Mouse (Mus musculus) lung, postnatal 0 days (tissue): Measurements from ENCODE around the gene Clstn2.

ENCODE experiments used
- CTCF ChIP-seq: IDR thresholded peaks from 2 replicates; pipeline ENCODE4 v1.5.1; 2016; ENCODE audit warnings: antibody characterized with exemption, mild to moderate bottlenecking
- EP300 ChIP-seq: IDR thresholded peaks from 2 replicates; pipeline ENCODE4 v1.6.1; 2016; ENCODE audit warnings: antibody characterized with exemption, mild to moderate bottlenecking, control low read depth

- TF ChIP-seq CTCF, result no peak
- TF ChIP-seq EP300, result no peak
Measured at GRCm38 (mm10) chr9:97501416-97501815, 531.6 kb downstream of the Clstn2 start.
